Mouse (Mus musculus): ENCODE data around the gene Kif5c. TPM values are rescaled to one million over a fixed set of nuclear protein-coding genes. Genes with fewer than 3 reads are reported as not detected.

The Kif5c gene
- total RNA-seq, 2 experiments from 2014 or later: 0.28 to 0.64 TPM

DNA sequence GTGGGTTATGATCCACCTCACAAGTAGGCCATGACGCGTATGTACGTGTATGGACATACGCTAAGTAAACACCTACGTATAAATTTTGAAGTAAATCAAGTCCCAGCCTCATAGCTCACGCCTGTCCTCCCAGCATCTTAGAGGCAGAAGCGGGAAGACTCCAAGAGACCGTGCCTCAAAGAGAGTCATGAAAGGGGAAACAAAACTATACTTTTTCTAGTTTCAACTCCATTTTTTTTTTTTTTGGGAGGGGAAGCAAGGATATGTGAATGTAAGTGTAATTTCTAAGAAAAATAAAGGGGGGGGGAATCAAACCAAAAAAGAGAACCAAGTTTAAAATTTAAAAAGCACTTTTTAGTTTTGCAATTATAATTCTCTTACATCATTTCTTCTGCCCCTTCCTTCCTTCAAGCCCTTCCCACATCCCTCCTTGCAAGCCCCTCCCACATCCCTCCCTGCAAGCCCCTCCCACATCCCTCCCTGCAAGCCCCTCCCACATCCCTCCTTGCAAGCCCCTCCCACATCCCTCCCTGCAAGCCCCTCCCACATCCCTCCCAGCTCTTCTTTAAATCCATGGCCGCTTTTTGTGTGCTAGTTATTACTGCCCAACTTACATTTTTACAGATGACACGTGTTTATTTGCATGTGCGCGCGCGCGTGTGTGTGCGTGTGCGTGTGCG lies 98.5 kb downstream of the Kif5c start:
- intact Hi-C loops (cut with DNase I): no loop called here
- DNase-seq: no peak

DNA sequence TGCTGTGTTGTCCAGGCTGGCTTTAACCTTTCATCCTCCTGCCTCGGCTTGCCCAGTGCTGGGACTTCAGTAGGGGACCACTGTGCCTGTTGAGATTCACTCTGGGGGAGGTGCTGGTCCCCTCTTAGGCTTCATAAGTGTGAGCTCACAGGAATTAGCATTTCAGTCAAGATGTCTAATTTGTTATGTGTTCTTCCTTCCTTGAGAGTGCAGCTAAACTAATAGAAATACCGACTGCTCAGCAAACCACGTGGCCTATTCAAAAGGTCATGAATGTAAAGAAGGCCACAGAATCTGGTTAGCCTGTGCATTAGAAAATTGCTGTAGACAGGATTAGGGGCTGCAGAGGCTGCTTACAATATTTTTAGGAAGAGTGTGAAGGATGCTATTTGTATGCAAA lies 99.4 kb downstream of the Kif5c start:
- intact Hi-C loops (cut with DNase I): no loop called here
- no peak for DNase-seq

DNA sequence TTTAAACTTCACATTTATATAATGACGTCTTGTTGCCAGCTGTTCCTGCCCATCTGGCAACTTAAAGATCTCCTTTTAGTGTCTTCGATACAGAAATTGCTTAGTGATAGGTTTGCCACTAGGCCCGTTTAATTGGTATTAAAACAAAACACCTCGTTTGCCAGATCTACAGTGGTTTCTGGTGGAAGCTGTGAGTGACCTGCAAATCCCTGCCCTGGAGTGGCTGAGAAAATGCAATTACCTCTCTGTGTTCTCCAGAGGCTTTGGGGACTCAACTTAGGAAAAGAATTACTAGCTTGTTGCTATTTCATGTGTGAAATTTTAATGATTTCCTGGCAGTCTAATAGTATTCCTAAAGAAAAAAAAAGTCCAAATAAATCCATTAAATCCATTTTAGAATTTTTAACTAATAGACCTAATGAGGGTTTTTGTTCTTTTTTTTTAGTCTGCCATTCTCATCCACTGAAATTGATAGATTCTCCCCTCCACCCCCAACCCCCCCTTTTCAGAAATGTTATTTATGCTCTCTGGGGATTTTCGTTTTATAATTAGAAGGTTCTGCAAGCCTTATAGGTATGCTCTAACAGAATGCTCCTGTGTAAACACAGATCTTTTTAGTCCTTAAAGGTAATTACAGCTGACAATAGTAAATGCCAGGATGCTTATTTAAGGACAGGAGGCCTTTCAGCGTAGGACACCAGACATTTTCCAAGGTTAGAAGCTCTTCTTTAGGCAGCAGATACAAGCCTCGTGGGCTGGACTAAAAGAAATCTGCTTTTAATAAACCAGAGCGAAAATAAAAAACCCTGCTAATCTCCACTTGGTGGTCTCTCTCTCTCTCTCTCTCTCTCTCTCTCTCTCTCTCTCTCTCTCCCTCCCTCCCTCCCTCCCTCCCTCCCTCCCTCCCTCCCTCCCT lies 100.1 kb downstream of the Kif5c start:
- intact Hi-C loops (cut with DNase I): no loop called here
- DNase-seq: no peak

DNA sequence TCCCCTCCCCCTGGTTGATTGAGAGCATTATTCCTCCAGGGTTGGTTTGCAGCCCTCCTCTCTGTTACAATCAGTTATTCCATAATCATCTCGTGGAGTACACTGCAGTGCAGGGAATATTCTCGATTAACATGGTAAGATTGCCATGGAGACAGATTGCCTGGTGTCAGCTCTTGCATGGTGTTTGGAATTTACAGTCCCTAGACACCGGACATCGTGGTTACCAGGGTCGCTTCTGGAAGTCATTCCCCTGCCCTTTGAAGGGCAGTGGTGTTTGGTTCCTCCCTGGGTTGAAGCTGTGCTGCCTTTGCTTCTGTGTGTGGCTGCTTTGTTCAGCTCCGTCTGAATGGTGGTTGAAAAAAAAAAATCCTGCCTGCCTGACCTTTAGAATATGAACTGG lies 100.8 kb downstream of the Kif5c start:
- intact Hi-C loops (cut with DNase I): no loop called here
- DNase-seq: no peak

DNA sequence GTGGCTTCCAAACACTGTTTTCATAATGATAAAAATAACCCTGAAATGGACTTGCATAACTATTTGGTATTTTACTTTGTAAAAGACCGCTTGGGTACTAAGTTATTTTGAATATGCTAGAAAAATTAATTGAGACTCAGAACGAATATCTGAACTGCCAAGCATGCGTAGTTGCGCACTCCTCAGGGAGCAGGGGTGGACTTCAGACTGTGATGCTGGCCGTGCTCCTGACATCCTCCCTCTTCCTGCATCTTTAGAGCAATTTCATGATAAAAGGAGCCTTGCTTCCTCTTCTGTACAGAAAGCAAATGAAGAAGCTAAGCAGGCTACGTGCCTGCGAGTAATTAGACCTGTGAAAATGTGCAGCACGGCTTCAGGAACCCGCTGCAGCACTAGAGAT lies 101.2 kb downstream of the Kif5c start:
- intact Hi-C loops (cut with DNase I): no loop called here
- no peak for DNase-seq

DNA sequence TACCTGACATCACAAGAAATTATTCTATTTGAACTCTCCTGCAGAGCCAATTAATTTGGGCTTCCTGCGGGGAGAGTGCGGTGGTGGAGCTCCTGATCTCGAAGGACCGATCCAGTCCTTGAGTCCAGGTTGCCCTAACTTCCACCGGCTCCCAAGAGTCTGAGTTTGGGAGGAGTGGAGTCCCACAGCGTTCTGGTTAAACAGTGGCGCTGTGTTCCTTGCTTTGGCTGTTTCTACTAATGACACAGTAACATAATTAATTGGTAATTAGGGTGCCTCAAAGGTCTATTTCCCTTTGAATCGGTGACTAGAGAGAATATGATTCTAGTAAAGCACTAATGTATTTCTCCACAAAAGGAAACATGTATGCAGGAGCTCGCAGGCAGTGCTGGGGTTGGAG lies 103.2 kb downstream of the Kif5c start:
- intact Hi-C loops (cut with DNase I): no loop called here

DNA sequence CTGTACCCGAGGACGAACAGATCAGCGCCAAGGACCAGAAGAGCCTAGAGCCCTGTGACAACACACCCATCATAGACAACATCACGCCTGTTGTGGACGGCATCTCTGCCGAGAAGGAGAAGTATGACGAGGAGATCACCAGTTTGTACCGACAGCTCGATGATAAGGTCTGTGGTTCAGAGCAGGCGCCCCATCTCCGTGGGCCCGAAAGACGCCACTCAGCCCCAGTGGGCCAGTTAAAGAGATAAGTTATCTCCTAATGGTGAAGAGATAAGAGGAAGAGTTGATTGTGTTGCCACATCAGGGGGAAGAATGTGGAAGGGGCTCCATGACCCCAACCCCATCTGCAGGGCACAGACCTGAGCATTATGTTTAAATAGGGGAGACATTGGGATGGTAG lies 103.9 kb downstream of the Kif5c start:
- intact Hi-C loops (cut with DNase I): no loop called here
- DNase-seq: no peak

More for the DNA sequence above, 103.2 kb downstream of the Kif5c start:
- DNase-seq: no peak

DNA sequence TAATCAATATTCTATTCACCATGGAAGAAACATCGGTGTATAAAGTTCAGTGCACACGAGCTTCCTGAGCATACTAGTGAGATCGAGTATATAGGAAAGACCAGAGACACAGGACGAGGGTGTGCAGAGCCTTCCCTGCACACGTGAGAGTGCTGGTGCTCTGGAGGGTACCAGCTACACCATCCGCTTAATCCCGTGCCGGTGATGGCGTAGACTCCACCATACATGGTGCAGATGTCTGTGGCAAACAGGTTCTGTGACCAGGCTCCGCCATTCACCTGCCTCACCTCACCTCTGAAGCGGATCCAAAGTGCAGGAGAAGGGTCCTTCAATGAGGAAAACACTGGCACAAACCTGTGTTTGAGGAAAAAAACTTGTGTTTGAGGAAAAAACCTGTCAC lies 107.6 kb downstream of the Kif5c start:
- no peak for DNase-seq
- intact Hi-C loops (cut with DNase I): loop anchor here (5.0 kb wide), 1 partner anchor 279 kb away; no protein-coding TSS in a partner anchor

DNA sequence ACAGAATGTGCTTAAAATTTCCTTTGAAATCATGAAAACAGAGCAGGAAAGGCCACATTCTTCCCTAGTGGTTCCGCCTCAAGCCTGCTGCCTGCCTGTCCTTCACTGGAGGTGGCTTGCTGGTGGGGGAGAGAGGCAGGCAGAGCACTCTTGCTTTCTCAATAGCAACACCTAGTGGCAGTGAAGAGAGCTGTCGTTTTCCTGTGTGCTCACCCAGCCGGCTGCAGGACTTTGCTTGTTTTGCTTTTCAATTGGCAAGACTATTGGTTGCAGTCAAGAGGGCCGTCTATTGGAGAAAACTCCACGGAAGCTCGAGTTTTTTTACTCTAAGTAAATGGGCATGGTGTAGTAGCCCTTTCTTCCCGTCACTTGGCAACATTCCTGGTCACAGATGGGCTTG lies 108.1 kb downstream of the Kif5c start:
- intact Hi-C loops (cut with DNase I): loop anchor here (5.0 kb wide), 1 partner anchor 280 kb away; no protein-coding TSS in a partner anchor
- DNase-seq: peak in 1 of 2 experiments; percentile 40

DNA sequence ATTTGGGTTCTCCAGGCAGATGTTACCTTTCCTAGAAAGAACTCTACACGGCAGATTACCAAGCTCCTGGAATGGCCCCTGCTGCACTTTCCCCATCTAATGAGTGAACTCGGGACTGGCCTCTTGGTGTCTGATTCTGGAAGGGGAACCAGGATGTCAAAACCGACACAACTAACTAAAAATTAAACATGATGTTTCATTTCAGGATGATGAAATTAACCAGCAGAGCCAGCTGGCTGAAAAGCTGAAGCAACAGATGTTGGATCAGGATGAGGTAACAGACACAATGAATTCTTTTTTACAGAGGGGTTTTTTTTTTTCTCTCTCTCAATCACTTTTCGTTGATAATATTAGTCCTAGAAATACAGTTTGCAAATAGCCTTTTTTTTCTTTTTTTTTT lies 108.6 kb downstream of the Kif5c start:
- no peak for DNase-seq

DNA sequence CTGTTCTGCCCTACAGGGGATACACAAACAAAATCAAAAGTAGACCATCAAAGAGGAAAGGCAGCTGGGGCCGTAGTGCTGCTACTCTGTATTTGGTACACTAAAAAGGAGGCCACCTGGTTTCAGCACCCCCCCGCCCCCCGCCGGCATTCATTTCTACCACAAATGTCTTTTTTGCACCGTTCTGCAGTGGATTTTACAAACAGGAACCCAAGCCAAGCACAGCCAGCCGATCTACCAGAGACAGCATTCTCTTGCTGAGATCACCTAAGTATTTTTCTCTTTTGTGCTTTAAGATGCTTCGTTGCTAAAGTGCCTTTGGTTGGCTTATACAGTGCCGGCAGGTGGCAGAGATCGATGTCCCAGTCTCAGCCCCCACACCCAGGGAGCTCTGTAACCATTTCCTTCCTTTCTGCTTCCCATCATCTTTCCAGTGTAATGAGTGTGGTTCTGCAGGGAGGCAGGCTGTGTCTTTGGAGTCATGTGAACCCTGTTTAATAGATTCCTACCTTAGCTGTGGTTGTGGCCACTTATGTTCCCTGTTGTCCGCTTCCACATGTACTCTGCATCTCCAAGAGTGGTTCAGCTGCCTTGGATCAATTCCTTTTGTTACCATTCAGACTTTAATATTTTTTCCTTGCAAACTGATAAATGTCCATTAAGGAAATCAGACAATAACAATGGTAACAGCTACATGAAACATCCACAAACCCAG lies 110.0 kb downstream of the Kif5c start:
- no peak for DNase-seq
- intact Hi-C loops (cut with DNase I): loop anchor here (2.0 to 5.0 kb wide), 2 partner anchors 282 to 370 kb away; no protein-coding TSS in a partner anchor

More for the DNA sequence above, 108.6 kb downstream of the Kif5c start:
- intact Hi-C loops (cut with DNase I): loop anchor here (2.0 to 5.0 kb wide), 2 partner anchors 280 to 369 kb away; no protein-coding TSS in a partner anchor

DNA sequence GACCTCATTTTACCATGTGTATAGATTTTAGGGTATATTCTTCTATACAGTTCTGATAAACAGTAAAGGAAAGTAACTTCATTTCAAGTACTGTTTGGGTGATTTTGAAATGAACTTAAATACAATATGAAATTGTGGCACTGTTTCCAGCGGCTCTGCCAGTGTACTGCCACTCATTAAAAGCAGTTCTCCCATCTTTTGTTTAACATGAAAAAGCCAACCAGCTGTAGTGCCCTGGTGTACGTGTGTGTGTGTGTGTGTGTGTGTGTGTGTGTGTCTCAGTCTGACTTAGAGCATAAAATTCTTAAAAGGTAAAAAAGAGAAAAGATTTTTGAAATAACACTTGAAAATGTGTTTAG lies 110.5 kb downstream of the Kif5c start:
- DNase-seq: no peak
- intact Hi-C loops (cut with DNase I): loop anchor here (2.0 to 5.0 kb wide), 2 partner anchors 282 to 371 kb away; no protein-coding TSS in a partner anchor

DNA sequence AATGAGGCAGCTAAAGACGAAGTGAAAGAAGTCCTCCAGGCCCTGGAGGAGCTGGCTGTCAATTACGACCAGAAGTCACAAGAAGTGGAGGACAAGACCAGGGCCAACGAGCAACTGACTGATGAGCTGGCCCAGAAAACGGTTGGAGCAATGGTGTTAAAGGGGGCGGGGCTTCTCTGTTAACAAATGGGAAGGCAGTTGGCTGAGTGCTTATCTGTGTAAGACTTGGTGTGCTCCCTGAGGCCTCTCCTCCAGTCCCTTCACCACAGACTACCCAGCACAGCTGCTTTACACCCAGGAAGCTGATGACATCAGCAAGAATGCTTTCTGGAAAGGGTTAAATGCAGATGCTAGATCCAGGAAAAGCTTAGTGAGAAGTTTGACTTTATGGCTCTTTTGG lies 111.1 kb downstream of the Kif5c start:
- intact Hi-C loops (cut with DNase I): loop anchor here (10.0 kb wide), 1 partner anchor 825 kb away; no protein-coding TSS in a partner anchor
- no peak for DNase-seq

DNA sequence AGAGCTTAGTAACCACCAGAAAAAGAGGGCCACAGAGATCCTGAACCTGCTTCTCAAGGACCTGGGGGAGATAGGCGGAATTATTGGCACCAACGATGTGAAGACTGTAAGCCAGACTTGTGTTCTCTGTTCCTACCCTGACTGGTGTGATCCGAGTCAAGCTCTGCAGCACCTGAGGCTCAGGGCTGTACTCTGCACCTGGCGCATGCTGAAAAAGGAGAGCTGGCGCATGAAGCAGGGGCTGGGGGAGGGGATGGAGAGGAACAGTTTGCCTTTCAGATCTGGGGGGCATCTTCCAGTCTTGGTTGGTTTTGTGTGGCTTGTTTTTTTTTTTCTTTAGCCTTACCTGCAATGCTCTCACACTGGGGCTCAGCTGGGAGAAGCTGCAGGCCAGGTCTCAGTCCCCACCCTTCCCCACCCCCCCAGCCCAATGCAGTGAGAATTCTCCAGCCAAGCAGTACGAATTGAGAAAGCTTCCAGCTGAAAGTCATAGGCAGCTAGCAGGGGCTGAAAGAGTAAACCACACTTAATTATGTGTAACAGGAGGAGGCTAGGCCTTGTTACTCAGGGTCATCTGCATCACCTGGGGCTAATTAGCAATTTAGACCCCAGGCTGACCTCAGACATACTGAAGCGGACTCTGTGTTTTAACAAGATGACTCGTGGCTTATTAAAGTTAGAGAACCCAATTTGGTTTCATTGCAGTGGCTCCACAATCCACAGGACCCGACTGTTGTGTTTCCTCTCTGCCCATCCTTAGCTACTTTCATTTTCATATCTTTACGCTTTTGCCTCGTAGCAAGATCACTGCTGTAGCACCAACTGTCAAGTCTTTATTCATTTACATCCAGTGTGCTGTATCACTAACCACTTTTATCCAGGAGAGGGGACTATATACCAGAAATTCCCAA lies 113.9 kb downstream of the Kif5c start:
- no peak for DNase-seq
- intact Hi-C loops (cut with DNase I): loop anchor here (10.0 kb wide), 1 partner anchor 828 kb away; no protein-coding TSS in a partner anchor

DNA sequence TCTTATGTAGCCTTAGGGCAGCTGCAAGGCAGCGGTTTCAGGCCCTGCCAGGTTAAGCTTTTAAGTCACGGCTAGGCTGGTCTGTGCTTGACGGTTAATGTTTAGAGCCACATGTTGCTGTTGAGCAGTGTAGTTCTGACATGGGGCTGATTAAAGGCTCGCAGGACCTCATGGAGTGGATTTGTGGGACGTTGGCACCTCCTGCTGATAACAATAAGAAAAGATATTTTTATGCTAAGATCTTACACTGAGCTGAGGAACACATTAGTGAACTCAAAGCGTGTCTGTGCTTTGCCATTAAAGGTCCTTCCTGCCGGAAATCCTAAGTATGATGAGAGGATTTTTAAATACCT lies 114.5 kb downstream of the Kif5c start:
- intact Hi-C loops (cut with DNase I): loop anchor here (10.0 kb wide), 1 partner anchor 829 kb away; no protein-coding TSS in a partner anchor
- DNase-seq: no peak

DNA sequence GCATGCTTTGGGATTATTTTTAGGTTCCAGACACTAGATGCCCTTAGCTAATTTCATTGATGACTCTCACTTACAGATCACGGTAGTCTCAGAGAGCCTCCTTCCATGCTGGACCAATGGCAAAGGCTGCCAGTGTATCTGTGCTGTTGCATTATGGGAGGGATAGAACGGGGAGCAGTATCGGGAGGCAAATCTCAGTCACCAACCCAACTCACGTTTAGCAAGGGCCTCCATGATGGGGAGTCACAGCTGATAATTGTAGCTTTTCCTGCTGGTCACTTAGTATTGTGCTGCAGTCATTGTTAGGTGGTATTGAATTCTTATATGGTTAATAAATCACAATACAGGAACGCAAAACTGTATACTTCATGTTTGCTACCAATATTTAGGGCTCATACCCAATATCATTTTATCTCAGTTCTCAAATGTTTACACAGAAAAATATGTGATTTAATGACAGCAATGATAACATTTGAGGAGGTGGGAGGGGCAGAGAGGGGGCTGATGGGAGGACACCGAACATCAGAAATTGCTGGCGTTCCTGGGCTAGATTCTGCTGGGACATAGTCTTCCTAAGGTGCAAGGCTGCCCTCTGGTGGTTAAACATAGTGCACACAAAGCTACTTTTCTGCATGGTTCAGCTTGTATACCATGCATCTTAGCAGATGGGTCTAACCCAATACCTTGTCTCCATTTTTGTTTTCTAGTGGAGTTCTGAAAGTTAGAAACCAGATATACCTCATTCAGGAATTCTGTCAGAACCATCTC lies 115.1 kb downstream of the Kif5c start:
- intact Hi-C loops (cut with DNase I): loop anchor here (10.0 kb wide), 1 partner anchor 829 kb away; no protein-coding TSS in a partner anchor

DNA sequence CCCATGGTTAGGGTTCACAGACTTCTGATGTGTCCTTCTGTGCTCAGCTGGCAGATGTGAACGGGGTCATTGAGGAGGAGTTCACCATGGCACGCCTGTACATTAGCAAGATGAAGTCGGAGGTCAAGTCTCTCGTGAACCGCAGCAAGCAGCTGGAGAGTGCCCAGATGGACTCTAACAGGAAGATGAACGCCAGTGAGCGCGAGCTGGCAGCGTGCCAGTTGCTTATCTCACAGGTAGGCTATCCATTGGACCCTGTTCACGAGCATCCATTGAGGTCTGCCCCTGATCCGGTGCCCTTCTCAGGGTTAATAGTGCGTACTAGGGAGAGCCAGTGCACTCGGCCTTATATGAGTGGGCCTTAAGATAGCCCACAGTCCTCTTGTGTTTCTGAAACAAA lies 116.3 kb downstream of the Kif5c start:
- DNase-seq: no peak
- intact Hi-C loops (cut with DNase I): loop anchor here (10.0 kb wide), 1 partner anchor 831 kb away; no protein-coding TSS in a partner anchor

More for the DNA sequence above, 115.1 kb downstream of the Kif5c start:
- DNase-seq: peak in 1 of 2 experiments; percentile 59

DNA sequence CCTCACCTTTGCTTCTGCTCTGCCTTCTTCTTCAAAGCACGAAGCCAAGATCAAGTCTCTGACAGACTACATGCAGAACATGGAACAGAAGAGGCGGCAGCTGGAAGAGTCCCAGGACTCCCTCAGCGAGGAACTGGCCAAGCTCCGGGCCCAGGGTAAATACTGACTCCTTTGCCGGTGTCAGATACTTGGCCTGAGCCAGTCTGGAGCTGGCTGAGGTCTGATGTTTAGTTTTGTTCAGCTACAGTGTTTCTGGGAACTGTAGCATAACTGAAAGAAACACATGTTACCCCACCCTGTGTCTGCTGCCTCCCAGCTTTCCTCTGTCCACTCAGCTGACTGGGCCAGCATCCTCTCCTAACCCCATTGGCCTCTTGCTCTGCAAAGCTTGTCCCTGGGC lies 119.9 kb downstream of the Kif5c start:
- intact Hi-C loops (cut with DNase I): loop anchor here (10.0 kb wide), 1 partner anchor 834 kb away; no protein-coding TSS in a partner anchor
- DNase-seq: no peak

DNA sequence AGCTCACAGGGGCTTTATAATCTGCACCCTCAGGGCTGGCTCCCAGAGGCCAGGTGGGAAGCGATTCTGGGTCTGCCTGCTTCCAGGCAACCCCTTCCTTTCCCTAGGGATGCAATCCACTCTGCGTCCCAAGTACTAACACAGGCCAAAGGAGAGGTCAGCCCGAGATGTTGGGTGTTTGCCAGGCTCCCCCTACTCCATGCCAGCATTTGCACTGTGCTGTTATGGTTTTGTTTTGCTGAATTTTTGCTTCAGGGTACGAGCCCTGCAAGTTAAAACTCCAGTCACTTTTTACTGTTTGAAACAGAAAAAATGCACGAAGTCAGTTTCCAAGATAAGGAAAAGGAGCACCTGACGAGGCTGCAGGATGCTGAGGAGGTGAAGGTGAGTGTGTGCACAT lies 121.9 kb downstream of the Kif5c start:
- intact Hi-C loops (cut with DNase I): no loop called here
- no peak for DNase-seq

Data from gastrocnemius, postnatal 36 days (tissue).